Mouse (Mus musculus): ENCODE measurements at regions not wholly inside any gene's neighbourhood (a gene's known extent, or its start where the extent isn't known, plus 50 kb on each side); places are given as distances from the start of the nearest gene placed in this dataset.

DNA sequence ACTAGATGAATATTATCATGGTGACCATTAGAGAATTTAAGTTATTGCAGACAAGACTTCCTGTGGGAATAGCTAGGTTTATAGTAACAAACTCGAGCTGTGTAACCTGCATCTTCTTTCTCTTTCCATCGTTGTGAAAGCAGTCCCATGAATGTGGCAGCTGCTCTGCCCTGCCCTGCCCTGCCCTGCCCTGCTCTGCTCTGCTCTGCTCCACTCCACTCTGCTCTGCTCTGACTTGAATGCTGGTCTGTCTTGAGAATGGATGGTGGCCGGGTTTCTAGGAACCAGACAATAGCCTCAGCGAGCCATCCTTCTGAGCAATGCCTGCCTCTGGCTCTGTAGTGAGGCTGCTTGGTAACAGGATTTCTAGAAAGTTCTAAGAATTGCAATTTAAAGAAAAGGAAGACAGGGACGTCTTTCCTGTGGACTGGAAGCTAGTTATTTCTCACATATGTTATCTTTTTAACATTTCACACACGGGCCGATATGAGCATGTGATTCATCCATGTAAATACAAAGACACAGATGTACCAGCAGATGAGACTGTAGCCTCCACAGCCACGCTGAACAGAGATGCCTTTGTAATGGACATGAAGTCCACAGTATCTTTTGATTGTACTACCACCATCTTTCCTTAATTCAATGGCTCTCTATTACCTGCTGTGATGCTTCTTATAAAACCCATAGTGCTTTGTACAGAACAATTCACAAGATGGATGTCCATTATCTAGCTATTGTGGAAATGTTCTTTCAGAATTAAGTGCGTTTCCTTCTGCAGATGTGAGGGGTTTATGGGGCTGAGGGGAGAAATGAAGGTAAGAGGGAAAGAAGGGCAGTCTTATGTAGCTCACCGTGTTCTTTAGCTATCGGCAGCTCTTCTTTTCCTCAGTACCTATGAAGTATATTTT is 295.4 kb downstream of the Arl4a start:
- Histone ChIP-seq H3K36me3 (replicated peaks) (no peaks in the 10 kb centered on the region), H3K9me3 (no peaks in the 10 kb centered on the region), H3K27ac (peak overlapping the region; percentile 60), H3K4me3 (no peak overlapping the region), H3K4me1 (peaks cover 24% of the 10 kb centered on the region), H3K27me3 (ENCODE audit: poor library complexity, severe bottlenecking) (no peaks in the 10 kb centered on the region)
- no peak for DNase-seq (ENCODE audit: extremely low spot score, low spot score)
- 52% methylated on average over 11 of the region's 11 CpGs for WGBS

DNA sequence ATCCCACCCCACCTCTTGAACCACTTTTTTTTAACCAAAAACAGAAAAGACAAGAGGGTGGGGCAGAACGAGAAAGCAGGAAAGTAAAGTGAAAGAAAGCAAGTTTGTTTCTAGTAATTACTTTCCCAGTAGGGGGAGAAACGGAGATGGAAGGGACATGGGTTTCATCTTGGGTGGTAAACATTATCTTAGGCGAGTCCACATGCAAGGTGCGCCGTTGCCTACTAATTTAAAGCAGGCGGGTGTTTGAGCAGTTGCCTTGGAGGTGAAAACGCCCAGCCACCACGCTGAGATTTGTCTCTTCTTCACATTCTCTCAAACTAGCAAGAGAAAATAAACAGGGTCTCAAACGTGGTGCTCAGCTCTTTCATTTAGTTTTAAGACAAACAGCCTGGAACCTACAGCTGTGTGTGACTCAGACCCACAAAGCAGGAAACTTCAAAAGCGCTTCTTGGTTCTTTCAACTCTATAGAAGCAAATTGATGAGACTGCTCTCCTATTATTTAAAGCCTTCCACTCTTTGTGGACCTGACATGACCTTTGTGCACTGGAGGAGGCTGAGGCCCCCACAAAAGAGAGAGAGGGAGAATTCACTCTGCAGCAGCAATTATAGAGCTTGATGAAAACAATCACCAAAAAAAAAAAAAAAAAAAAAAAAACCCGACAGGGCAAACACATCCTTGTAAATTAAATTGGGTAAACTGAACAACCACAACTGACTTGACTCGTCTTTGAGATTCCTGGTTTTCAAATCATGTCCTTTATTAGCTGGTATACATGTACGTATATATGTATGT is 296.6 kb downstream of the Arl4a start:
- Histone ChIP-seq H3K36me3 (replicated peaks) (no peaks in the 10 kb centered on the region), H3K9me3 (no peaks in the 10 kb centered on the region), H3K27ac (no peak overlapping the region; the same call in 1 of the 2 replicates), H3K4me1 (peaks cover 27% of the 10 kb centered on the region), H3K4me3 (peak overlapping the region; percentile 16; the same call in 1 of the 2 replicates), H3K27me3 (ENCODE audit: poor library complexity, severe bottlenecking) (no peaks in the 10 kb centered on the region)
- WGBS = 9% methylated on average over 13 of the region's 13 CpGs
- DNase-seq (ENCODE audit: extremely low spot score, low spot score) = peak; percentile 28

GRCm38 (mm10) chr12:39736966-39737365 is 300.9 kb downstream of the Arl4a start:
- WGBS = 87% methylated on average over 3 of the region's 3 CpGs
- H3K27ac ChIP-seq = no peak overlapping the region
- peaks cover 23% of the 10 kb centered on the region for H3K4me1 ChIP-seq
- no peak overlapping the region for H3K4me3 ChIP-seq
- no peaks in the 10 kb centered on the region for H3K9me3 ChIP-seq
- no peaks in the 10 kb centered on the region for H3K27me3 ChIP-seq (ENCODE audit: poor library complexity, severe bottlenecking)
- H3K36me3 ChIP-seq (replicated peaks) = no peaks in the 10 kb centered on the region
- DNase-seq (ENCODE audit: extremely low spot score, low spot score) = no peak

DNA sequence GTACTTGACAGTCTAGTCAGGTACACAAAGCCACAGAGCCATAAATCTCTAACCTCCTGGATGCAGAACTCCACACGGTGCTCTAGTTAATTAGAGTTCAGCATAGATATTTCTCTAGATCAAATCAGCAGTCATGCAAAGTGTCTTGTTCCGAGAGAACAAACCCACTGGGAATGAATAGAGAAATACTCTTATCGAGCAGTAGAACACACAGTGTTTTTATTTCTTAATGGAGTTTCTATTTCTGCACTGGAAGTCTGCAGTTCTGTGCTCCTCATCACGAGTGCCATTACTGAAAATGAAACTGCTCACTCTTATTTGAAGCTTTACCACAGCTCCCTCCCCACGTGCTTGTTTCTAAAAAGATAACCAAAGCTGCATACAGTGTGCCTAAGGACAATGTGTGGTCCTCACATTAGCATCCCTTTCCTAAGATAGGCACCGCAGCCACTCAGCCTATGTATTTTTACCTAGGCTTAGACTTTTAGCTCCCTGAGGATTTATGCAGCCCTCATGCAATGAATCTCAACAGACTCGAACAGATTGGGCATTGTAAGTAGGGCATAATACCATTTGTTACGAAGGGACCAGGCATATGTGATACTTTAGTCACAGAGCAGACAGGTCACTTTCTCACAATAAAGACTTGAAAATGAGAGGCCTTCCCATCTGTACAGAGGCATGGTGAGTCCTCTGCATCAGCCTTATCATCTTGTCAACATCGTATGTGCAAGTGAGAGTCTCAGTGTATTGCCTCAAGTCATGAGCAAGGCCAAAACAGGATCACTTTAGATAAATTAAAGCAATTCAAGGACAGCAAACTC is 301.5 kb downstream of the Arl4a start:
- H3K9me3 ChIP-seq = no peaks in the 10 kb centered on the region
- no peaks in the 10 kb centered on the region for H3K27me3 ChIP-seq (ENCODE audit: poor library complexity, severe bottlenecking)
- H3K4me1 ChIP-seq = peaks cover 17% of the 10 kb centered on the region
- H3K36me3 ChIP-seq (replicated peaks) = no peaks in the 10 kb centered on the region
- DNase-seq (ENCODE audit: extremely low spot score, low spot score) = no peak
- no peak overlapping the region for H3K27ac ChIP-seq
- 78% methylated on average over 9 of the region's 9 CpGs for WGBS
- no peak overlapping the region for H3K4me3 ChIP-seq

- 81% methylated on average over 2 of the region's 2 CpGs for WGBS
- Histone ChIP-seq H3K36me3 (replicated peaks) (no peaks in the 10 kb centered on the region), H3K4me1 (peaks cover 10% of the 10 kb centered on the region; the same call in 1 of the 2 replicates), H3K27me3 (ENCODE audit: poor library complexity, severe bottlenecking) (no peaks in the 10 kb centered on the region), H3K4me3 (no peak overlapping the region), H3K27ac (no peak overlapping the region), H3K9me3 (no peaks in the 10 kb centered on the region)
- DNase-seq (ENCODE audit: extremely low spot score, low spot score) = no peak
Measured at GRCm38 (mm10) chr12:39734176-39734575, 303.6 kb downstream of the Arl4a start.

- 83% methylated on average over 3 of the region's 3 CpGs for WGBS
- no peak for DNase-seq (ENCODE audit: extremely low spot score, low spot score)
- Histone ChIP-seq H3K4me3 (no peak overlapping the region), H3K4me1 (peaks cover 6% of the 10 kb centered on the region; the same call in 1 of the 2 replicates), H3K27ac (no peak overlapping the region), H3K36me3 (replicated peaks) (no peaks in the 10 kb centered on the region), H3K9me3 (no peaks in the 10 kb centered on the region), H3K27me3 (ENCODE audit: poor library complexity, severe bottlenecking) (no peaks in the 10 kb centered on the region)
Measured at GRCm38 (mm10) chr12:39731177-39731576, 306.6 kb downstream of the Arl4a start.

DNA sequence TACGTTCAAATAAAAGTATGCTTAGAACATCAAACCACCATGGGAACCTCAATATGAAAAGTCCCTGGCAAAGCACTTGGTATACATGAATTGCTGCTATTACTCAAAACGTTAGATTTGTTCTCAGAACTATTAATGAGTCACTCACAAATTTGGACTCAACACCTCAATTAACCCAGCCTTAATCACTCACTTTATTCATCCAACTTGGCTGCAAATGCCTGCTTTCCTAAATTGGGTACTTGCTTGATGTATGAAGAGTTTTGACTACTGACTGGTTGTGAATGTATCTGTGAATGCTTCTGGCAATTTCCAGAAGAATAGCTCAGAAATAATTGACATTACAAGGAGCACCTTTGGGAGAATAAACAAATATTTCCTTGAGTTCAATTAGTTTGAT is 308.6 kb downstream of the Arl4a start:
- H3K4me3 ChIP-seq = no peak overlapping the region
- H3K36me3 ChIP-seq (replicated peaks) = no peaks in the 10 kb centered on the region
- whole genome bisulfite sequencing = 82% methylated on average over 2 of the region's 2 CpGs
- no peak for DNase-seq (ENCODE audit: extremely low spot score, low spot score)
- no peaks in the 10 kb centered on the region for H3K27me3 ChIP-seq (ENCODE audit: poor library complexity, severe bottlenecking)
- no peak overlapping the region for H3K27ac ChIP-seq
- peaks cover 2% of the 10 kb centered on the region; the same call in 1 of the 2 replicates for H3K4me1 ChIP-seq
- no peaks in the 10 kb centered on the region for H3K9me3 ChIP-seq

GRCm38 (mm10) chr12:39724172-39724571 is 313.7 kb downstream of the Arl4a start:
- WGBS = 86% methylated on average over 2 of the region's 2 CpGs
- Histone ChIP-seq H3K36me3 (replicated peaks) (no peaks in the 10 kb centered on the region), H3K4me1 (no peaks in the 10 kb centered on the region), H3K9me3 (no peaks in the 10 kb centered on the region), H3K27ac (no peak overlapping the region), H3K4me3 (no peak overlapping the region), H3K27me3 (ENCODE audit: poor library complexity, severe bottlenecking) (no peaks in the 10 kb centered on the region)
- no peak for DNase-seq (ENCODE audit: extremely low spot score, low spot score)

- WGBS = 49% methylated on average over 4 of the region's 4 CpGs
- H3K36me3 ChIP-seq (replicated peaks) = no peaks in the 10 kb centered on the region
- no peaks in the 10 kb centered on the region for H3K9me3 ChIP-seq
- no peak overlapping the region for H3K4me3 ChIP-seq
- DNase-seq (ENCODE audit: extremely low spot score, low spot score) = peak; percentile 18
- H3K4me1 ChIP-seq = peaks cover 7% of the 10 kb centered on the region
- 0 out of 2 replicates have a peak overlapping the region, but pooled peaks have one; percentile 48 for H3K27ac ChIP-seq
- no peaks in the 10 kb centered on the region for H3K27me3 ChIP-seq (ENCODE audit: poor library complexity, severe bottlenecking)
Measured at GRCm38 (mm10) chr12:39715120-39715519, 322.7 kb downstream of the Arl4a start.

DNA sequence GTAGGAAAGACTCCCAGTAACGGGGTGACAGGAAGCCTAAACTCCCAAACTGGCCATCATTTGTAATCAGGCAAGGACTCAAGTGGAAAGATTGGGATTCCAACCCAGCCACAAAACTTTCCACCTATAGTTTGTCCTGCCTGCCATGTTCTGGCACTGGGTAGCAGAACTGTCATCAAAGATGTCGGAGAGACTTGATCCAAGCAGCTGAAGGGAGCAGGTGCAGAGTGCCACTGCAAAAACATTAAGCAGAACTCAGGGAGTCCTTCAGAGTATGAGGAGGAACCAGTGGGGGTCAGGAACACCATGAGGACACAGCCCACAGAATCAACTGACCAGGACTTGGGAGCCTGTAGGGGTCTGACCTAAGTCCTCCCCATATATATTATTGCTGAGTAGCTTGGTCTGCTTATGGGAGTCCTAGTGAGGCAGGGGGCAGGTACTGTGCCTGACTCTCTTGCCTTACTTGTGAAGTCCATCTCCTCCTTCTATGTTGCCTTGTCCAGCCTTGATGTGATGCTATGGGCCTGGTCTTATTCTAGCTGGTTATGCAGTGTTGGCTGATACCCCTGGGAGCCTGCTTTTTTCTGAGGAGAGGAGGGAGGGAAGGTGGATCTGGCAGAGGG is 323.5 kb downstream of the Arl4a start:
- Histone ChIP-seq H3K27me3 (ENCODE audit: poor library complexity, severe bottlenecking) (no peaks in the 10 kb centered on the region), H3K27ac (0 out of 2 replicates have a peak overlapping the region, but pooled peaks have one; percentile 48), H3K36me3 (replicated peaks) (no peaks in the 10 kb centered on the region), H3K4me1 (peaks cover 7% of the 10 kb centered on the region), H3K9me3 (no peaks in the 10 kb centered on the region), H3K4me3 (no peak overlapping the region)
- 95% methylated on average over 2 of the region's 2 CpGs for WGBS
- DNase-seq (ENCODE audit: extremely low spot score, low spot score) = no peak

GRCm38 (mm10) chr12:39711807-39712206 is 326.0 kb downstream of the Arl4a start:
- Histone ChIP-seq H3K4me1 (peaks cover 7% of the 10 kb centered on the region), H3K27ac (no peak overlapping the region), H3K27me3 (ENCODE audit: poor library complexity, severe bottlenecking) (no peaks in the 10 kb centered on the region), H3K36me3 (replicated peaks) (no peaks in the 10 kb centered on the region), H3K4me3 (no peak overlapping the region), H3K9me3 (no peaks in the 10 kb centered on the region)
- DNase-seq (ENCODE audit: extremely low spot score, low spot score) = no peak
- WGBS = 82% methylated on average over 1 of the region's 1 CpGs

DNA sequence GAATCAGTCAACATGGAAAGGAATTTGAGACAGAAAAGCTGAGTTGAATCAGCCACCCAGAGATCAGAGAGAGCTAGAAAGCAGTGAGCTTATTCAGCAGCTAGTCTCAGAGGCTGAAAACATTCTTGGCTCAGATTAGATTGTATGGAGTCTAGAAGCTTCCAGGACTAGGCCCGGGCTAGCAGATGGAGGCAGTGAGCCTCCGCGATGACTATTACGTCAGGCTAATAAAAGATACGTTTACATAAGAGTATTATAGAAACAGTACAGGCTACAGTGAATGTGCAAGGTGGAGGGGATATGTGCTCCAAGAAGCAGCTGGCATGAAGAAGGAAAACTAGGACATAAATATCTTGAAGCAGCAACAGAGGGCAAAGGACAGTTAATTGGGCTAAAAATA is 328.0 kb downstream of the Arl4a start:
- Histone ChIP-seq H3K4me3 (no peak overlapping the region), H3K36me3 (replicated peaks) (no peaks in the 10 kb centered on the region), H3K9me3 (no peaks in the 10 kb centered on the region), H3K27ac (no peak overlapping the region), H3K4me1 (peaks cover under 1% of the 10 kb centered on the region), H3K27me3 (ENCODE audit: poor library complexity, severe bottlenecking) (no peaks in the 10 kb centered on the region)
- 94% methylated on average over 5 of the region's 5 CpGs for WGBS
- DNase-seq (ENCODE audit: extremely low spot score, low spot score) = no peak
